Mouse (Mus musculus) midbrain, embryonic 10.5 days (tissue): ENCODE data around the gene Stim1. TPM values are rescaled to one million over a fixed set of nuclear protein-coding genes. Genes with fewer than 3 reads are reported as not detected.

ENCODE experiments used
- DNase-seq: peaks from one replicate; pipeline ENCODE4 v3.0.0-alpha.2; 2017; ENCODE audit warnings: low spot score
- H3K27ac ChIP-seq: fragments of 300-500 bp; sonication (generic); replicated peaks from 2 replicates; pipeline ENCODE4 v1.5.1; 2016; ENCODE audit warnings: mild to moderate bottlenecking
- H3K27me3 ChIP-seq: fragments of 300-500 bp; sonication (generic); 2 replicates; pipeline ENCODE4 v1.6.1; 2016; ENCODE audit warnings: low read depth, mild to moderate bottlenecking; ENCODE audit not compliant: poor library complexity, severe bottlenecking
- H3K36me3 ChIP-seq: fragments of 300-500 bp; sonication (generic); 2 replicates; pipeline ENCODE4 v1.6.1; 2016; ENCODE audit warnings: mild to moderate bottlenecking, moderate library complexity
- H3K4me1 ChIP-seq: fragments of 300-500 bp; sonication (generic); 2 replicates; pipeline ENCODE4 v1.6.1; 2016
- H3K4me3 ChIP-seq: fragments of 300-500 bp; sonication (generic); 2 replicates; pipeline ENCODE4 v1.5.1; 2016; ENCODE audit warnings: mild to moderate bottlenecking, moderate library complexity
- H3K9me3 ChIP-seq: fragments of 300-500 bp; sonication (generic); replicated peaks from 2 replicates; pipeline ENCODE4 v1.6.1; 2016; ENCODE audit warnings: mild to moderate bottlenecking
- WGBS: fragments of 180-500 bp; shearing (Covaris S2); methylation state at CpG from one replicate; pipeline ENCODE4 v1.1.7; 2016; 5-methylcytosine and 5-hydroxymethylcytosine counted together
- polyA plus RNA-seq: library from polyadenylated mRNA; unstranded; fragments of >200 nt; fragmentation: Nextera tagmentation; extraction: Ambion mirVana; gene quantifications from 2 replicates; pipeline ENCODE4 v1.2.1, GENCODE M21; 2016

The Stim1 gene
- polyA plus RNA-seq, 1 experiment from 2014 or later = 11.7 TPM

DNA sequence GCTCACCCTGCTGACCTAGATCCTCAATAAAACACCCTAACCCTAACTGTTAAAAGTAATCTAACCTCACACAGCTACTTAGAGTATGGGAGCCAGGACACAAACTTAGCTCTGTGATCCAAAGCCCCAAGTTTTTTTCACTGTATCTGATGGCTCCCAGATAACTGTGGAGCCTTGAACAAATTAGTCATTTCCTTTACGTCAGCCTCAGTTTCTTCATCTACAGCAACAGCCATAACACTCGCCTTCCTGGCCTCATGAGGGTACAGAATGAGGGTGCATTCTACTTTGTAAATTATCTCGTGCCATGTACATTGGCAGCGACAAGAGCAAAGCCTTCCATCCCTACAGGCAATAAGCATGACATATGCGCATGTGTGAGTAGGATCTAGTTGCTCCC, 25.2 kb upstream of the Stim1 start:
- Histone ChIP-seq H3K27me3 (no peaks in the 10 kb centered on the region), H3K27ac (no peak overlapping the region), H3K36me3 (peaks cover 57% of the 10 kb centered on the region), H3K4me1 (peaks cover 30% of the 10 kb centered on the region), H3K4me3 (no peak overlapping the region), H3K9me3 (no peaks in the 10 kb centered on the region)
- WGBS = 89% methylated on average over 5 of the region's 5 CpGs
- DNase-seq = no peak

- Histone ChIP-seq H3K4me1 (peaks cover 36% of the 10 kb centered on the region), H3K36me3 (peaks cover 52% of the 10 kb centered on the region), H3K27me3 (no peaks in the 10 kb centered on the region), H3K9me3 (no peaks in the 10 kb centered on the region), H3K4me3 (no peak overlapping the region), H3K27ac (no peak overlapping the region)
- no peak for DNase-seq
- WGBS = 89% methylated on average over 3 of the region's 3 CpGs
Observed at GRCm38 (mm10) chr7:102242917-102243316, 24.7 kb upstream of the Stim1 start.

GRCm38 (mm10) chr7:102243870-102244269, 23.7 kb upstream of the Stim1 start:
- WGBS = 91% methylated on average over 2 of the region's 2 CpGs
- peaks cover 42% of the 10 kb centered on the region for H3K36me3 ChIP-seq
- H3K4me1 ChIP-seq = peaks cover 45% of the 10 kb centered on the region
- no peak overlapping the region for H3K27ac ChIP-seq
- no peak overlapping the region for H3K4me3 ChIP-seq
- H3K9me3 ChIP-seq = no peaks in the 10 kb centered on the region
- no peak for DNase-seq
- no peaks in the 10 kb centered on the region for H3K27me3 ChIP-seq

DNA sequence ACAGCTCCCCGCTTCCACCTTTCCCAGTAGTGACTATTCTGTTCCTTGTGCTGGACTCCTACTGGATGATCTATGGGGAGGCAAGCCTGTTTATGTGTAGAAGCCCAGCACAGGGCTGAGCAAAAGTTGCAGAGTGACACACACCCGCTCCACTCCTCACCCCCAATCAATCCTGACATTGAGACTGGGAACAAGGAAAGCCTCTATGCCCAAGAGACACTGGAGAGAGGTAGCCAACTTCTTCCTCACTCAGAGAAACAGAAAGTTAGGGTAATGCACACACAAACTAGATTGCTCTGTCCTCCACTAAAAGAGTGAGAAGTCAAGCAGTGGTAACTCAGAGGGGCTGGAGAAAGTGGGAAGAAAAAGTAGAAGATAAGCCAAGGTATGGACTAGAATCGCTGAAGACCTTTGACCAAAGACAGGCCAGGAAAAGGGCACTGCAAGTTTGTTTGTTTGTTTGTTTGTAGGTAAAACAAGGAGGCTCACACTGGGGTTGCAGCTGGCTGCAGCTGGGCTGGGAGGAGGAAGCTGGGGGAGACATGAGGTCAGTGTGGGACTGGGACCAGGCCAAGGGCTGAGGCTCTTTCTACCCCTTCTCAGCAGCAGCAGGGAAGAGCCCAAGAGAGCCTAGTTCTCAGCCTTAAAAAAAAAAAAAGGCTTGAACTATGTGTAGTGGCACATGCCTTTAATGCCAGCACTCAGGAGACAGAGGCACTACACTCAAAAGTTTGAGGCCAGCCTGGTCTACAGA, 22.6 kb upstream of the Stim1 start:
- H3K4me1 ChIP-seq = peaks cover 53% of the 10 kb centered on the region
- 85% methylated on average over 3 of the region's 3 CpGs for WGBS
- H3K4me3 ChIP-seq = no peak overlapping the region
- H3K27ac ChIP-seq = no peak overlapping the region
- H3K27me3 ChIP-seq = no peaks in the 10 kb centered on the region
- no peaks in the 10 kb centered on the region for H3K9me3 ChIP-seq
- DNase-seq = no peak
- peaks cover 32% of the 10 kb centered on the region for H3K36me3 ChIP-seq

DNA sequence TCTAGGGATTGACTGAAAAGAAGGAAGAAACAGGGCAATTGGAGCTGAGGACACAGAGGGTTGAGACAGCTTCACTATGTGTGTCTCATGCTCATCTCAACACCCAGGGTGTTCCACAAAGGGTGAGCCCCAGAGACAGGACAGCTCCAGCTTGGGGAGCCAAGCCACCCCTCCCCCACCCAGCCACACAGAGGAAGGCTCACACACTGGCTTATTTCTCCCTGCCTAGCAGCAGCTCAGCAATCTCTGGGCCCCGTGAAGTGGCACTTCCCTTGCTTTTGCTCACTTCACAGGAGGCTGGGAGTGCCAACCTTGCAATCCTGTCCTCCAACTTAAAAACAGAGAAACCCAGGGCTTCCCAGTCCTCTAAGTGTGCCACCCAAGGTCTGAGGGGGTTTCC, 21.8 kb upstream of the Stim1 start:
- WGBS = 0% methylated on average over 1 of the region's 1 CpGs
- peaks cover 54% of the 10 kb centered on the region for H3K4me1 ChIP-seq
- peaks cover 23% of the 10 kb centered on the region for H3K36me3 ChIP-seq
- H3K27ac ChIP-seq = peak overlapping the region; percentile 67
- H3K27me3 ChIP-seq = no peaks in the 10 kb centered on the region
- H3K4me3 ChIP-seq = 0 out of 2 replicates have a peak overlapping the region, but pooled peaks have one; percentile 0
- no peaks in the 10 kb centered on the region for H3K9me3 ChIP-seq
- DNase-seq = no peak

- DNase-seq = no peak
- Histone ChIP-seq H3K36me3 (peaks cover 19% of the 10 kb centered on the region), H3K27me3 (no peaks in the 10 kb centered on the region), H3K9me3 (no peaks in the 10 kb centered on the region), H3K4me3 (no peak overlapping the region; the same call in 1 of the 2 replicates), H3K27ac (peak overlapping the region; percentile 67), H3K4me1 (peaks cover 59% of the 10 kb centered on the region)
- WGBS = 57% methylated on average over 6 of the region's 6 CpGs
Observed at GRCm38 (mm10) chr7:102246265-102246664, 21.3 kb upstream of the Stim1 start.

- peaks cover 60% of the 10 kb centered on the region for H3K4me1 ChIP-seq
- no peak for DNase-seq
- peak overlapping the region; percentile 90 for H3K4me3 ChIP-seq
- H3K36me3 ChIP-seq = peaks cover 13% of the 10 kb centered on the region
- 58% methylated on average over 12 of the region's 12 CpGs for WGBS
- H3K9me3 ChIP-seq = no peaks in the 10 kb centered on the region
- H3K27ac ChIP-seq = no peak overlapping the region
- no peaks in the 10 kb centered on the region for H3K27me3 ChIP-seq
Observed at GRCm38 (mm10) chr7:102246956-102247797, 20.4 kb upstream of the Stim1 start.

- no peak for DNase-seq
- no peaks in the 10 kb centered on the region for H3K27me3 ChIP-seq
- 33% methylated on average over 16 of the region's 16 CpGs for WGBS
- peaks cover 60% of the 10 kb centered on the region for H3K4me1 ChIP-seq
- H3K36me3 ChIP-seq = peaks cover 8% of the 10 kb centered on the region
- peak overlapping the region; percentile 90 for H3K4me3 ChIP-seq
- no peaks in the 10 kb centered on the region for H3K9me3 ChIP-seq
- H3K27ac ChIP-seq = peak overlapping the region; percentile 95
Observed at GRCm38 (mm10) chr7:102248691-102249404, 18.8 kb upstream of the Stim1 start.

DNA sequence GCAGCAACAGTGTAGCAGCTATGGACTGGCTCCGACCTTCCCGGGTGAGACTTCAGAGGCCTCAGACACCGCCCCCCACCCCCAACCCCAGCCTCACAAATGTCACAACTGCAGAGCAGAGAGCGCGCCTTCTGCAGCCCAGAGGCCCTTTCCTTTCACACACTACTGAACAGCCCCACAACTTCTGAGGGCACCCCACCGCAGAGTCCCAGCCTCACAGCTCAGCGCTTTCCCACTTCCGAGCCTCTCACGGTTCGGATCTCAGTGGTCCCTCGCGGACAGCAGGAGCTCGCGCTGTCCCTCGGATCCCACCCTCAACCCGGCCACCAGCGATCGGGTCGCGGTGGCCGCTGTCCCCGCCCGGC, 18.1 kb upstream of the Stim1 start:
- peak overlapping the region; percentile 90 for H3K4me3 ChIP-seq
- H3K36me3 ChIP-seq = peaks cover under 1% of the 10 kb centered on the region; the same call in 1 of the 2 replicates
- no peaks in the 10 kb centered on the region for H3K27me3 ChIP-seq
- no peaks in the 10 kb centered on the region for H3K9me3 ChIP-seq
- peaks cover 58% of the 10 kb centered on the region for H3K4me1 ChIP-seq
- peak overlapping the region; percentile 95 for H3K27ac ChIP-seq
- DNase-seq = no peak
- WGBS = 0% methylated on average over 23 of the region's 23 CpGs

DNA sequence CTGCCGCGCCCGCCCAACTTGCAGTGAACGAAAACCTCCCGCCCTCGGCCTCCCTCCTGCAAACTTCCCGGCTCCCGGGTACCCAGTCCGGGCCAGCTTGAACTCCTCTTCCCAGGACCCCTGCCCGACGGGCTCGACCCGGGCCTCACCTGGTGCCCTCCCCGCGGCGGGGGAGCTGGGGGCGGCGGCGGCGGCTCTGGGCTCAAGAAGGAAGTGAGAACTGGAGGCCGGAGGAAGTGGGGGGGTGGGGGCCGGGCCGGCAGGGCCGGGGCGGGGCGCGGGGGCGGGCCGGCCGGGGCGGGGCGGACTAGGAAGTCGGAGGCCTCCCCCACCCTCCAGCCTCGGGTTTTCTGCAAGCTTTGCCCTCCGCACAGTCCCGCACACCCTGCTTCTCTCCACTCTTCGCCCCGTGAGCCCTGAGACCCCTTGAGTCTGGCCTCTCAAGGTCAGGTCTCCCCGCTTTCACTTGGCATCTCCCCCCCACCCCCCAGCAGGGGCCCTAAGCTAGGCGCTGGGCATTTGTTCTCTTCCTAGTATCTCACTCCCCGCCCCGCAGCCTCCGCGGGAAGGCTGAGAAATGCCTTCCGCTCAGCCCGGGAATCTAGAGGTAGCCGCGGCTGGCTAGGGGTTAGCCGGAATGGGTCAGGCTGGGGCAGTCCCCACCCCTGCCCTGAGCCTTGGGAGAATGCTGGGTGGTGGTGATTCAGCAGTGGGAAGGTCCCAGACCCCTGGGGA, 17.5 kb upstream of the Stim1 start:
- Histone ChIP-seq H3K27me3 (no peaks in the 10 kb centered on the region), H3K9me3 (no peaks in the 10 kb centered on the region), H3K27ac (peak overlapping the region; percentile 95), H3K4me1 (peaks cover 52% of the 10 kb centered on the region), H3K4me3 (peak overlapping the region; percentile 90), H3K36me3 (no peaks in the 10 kb centered on the region)
- under 1% methylated on average over 39 of the region's 49 CpGs for WGBS
- DNase-seq = peak; percentile 79

GRCm38 (mm10) chr7:102250631-102251214, 16.9 kb upstream of the Stim1 start:
- peak; percentile 89 for DNase-seq
- peak overlapping the region; percentile 90 for H3K4me3 ChIP-seq
- H3K27me3 ChIP-seq = no peaks in the 10 kb centered on the region
- no peaks in the 10 kb centered on the region for H3K36me3 ChIP-seq
- H3K4me1 ChIP-seq = peaks cover 46% of the 10 kb centered on the region
- no peaks in the 10 kb centered on the region for H3K9me3 ChIP-seq
- under 1% methylated on average over 33 of the region's 33 CpGs for WGBS
- H3K27ac ChIP-seq = peak overlapping the region; percentile 95

DNA sequence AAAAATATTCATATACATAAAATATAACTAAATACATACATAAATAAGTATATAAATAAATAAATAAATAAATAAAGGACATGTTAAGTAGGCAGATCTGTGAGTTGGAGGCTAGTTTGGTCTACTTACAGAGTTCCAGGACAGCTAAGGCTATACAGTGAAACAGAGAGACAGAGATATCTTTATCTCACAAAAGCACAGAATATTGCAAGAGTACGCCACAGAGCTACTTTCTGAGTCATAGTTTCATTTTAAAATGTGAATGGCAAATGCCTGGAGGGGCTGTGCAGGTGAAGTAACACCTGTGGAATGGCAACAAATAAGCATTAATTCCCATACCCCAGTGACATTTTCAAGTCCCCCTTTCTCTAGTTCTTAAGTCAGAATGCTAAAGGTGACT, 14.0 kb upstream of the Stim1 start:
- Histone ChIP-seq H3K27me3 (no peaks in the 10 kb centered on the region), H3K4me3 (no peak overlapping the region), H3K9me3 (no peaks in the 10 kb centered on the region), H3K4me1 (peaks cover 17% of the 10 kb centered on the region), H3K36me3 (no peaks in the 10 kb centered on the region), H3K27ac (no peak overlapping the region)
- DNase-seq = no peak
- WGBS = 86% methylated on average over 1 of the region's 1 CpGs
